Mouse (Mus musculus): Measurements from ENCODE around the gene Sema6d. TPM values are rescaled to one million over a fixed set of nuclear protein-coding genes. Genes with fewer than 3 reads are reported as not detected.
"Not testable (repeated sequence)": the region's sequence is repeated elsewhere in the genome, so short reads cannot be mapped to it uniquely, and the experiment has no call there.

Sema6d gene
- polyA plus RNA-seq, 1 experiment = 6.7 TPM

DNA sequence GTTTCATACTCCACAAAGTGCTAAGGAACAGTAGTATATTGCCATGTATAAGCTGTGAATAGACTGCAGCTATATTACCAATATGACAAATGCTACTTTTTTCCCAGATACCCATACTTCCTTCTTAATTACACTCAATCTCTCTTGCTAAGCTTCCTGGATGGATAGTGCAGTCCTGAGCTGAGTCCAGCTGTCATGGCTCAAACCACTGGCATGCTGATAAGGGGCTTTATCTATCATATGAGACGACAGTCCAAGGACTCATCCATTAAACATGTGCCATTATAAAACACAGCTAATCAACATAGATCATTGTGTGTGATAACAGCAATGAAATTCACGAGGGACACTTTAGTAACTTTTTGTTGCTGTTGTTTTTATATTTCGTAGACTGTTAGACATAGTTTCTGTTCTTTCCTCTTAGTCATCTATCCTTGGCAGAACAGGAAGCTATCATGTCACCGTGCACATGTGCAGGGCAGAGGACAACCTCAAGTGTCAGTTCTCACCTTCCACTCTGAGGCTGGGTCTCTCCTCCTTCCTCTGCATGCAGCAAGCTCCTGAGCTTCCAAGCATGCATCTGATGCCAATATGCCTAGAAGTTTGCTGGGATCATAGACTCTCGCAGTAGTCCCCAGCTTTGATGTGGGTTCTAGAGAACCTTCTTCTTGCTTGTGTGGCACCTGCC, 232.9 kb downstream of the Sema6d start:
- H3K4me3 ChIP-seq (replicated peaks; ENCODE audit: control insufficient read depth, low read depth, low read length) = no peak overlapping the region
- H3K27ac ChIP-seq (ENCODE audit: control insufficient read depth, insufficient read depth, low read depth, low read length, poor library complexity) = no peak overlapping the region
- TF ChIP-seq CTCF (IDR thresholded peaks at IDR 0.05; ENCODE audit: control insufficient read depth, insufficient read depth, low read length) = no peak
- TF ChIP-seq POLR2A (IDR thresholded peaks at IDR 0.05; ENCODE audit: borderline replicate concordance, control insufficient read depth, low read depth, low read length) = no peak
- WGBS = 51% methylated on average over 5 of the region's 5 CpGs
- no peaks in the 10 kb centered on the region for H3K4me1 ChIP-seq (ENCODE audit: control insufficient read depth, insufficient read depth, low read length)

DNA sequence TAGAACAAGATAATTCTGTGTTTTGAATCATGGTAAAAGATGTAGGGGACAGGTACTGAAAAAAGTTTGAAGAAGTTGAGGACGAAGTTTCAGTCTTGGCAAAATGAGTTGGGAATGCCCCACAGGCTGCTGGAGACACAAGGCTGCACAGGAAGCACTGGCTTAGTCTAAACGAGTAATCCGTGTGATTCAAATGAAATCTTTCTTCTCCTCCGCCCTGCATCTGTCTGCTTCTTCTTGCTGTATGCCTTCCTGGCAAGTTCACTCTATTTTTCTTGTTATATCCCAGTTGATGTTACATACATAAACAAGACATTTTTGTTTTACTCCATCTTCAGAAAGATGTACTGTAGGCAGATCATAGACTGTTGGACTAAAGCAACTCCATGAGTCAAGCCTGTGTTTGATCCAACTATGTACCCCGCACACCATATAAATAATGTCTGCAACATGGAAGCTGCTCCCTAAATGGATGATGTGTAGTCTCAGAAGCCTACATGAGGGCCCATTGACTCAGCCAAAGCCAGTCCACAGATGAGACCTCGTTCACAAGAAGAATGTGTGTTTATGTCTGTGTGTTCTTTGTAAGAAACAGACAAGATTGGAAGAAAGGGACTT, 234.4 kb downstream of the Sema6d start:
- H3K4me3 ChIP-seq (replicated peaks; ENCODE audit: control insufficient read depth, low read depth, low read length) = no peak overlapping the region
- 74% methylated on average over 6 of the region's 6 CpGs for WGBS
- no peaks in the 10 kb centered on the region for H3K4me1 ChIP-seq (ENCODE audit: control insufficient read depth, insufficient read depth, low read length)
- H3K27ac ChIP-seq (ENCODE audit: control insufficient read depth, insufficient read depth, low read depth, low read length, poor library complexity) = no peak overlapping the region
- no peak for TF ChIP-seq POLR2A (IDR thresholded peaks at IDR 0.05; ENCODE audit: borderline replicate concordance, control insufficient read depth, low read depth, low read length)
- no peak for TF ChIP-seq CTCF (IDR thresholded peaks at IDR 0.05; ENCODE audit: control insufficient read depth, insufficient read depth, low read length)

DNA sequence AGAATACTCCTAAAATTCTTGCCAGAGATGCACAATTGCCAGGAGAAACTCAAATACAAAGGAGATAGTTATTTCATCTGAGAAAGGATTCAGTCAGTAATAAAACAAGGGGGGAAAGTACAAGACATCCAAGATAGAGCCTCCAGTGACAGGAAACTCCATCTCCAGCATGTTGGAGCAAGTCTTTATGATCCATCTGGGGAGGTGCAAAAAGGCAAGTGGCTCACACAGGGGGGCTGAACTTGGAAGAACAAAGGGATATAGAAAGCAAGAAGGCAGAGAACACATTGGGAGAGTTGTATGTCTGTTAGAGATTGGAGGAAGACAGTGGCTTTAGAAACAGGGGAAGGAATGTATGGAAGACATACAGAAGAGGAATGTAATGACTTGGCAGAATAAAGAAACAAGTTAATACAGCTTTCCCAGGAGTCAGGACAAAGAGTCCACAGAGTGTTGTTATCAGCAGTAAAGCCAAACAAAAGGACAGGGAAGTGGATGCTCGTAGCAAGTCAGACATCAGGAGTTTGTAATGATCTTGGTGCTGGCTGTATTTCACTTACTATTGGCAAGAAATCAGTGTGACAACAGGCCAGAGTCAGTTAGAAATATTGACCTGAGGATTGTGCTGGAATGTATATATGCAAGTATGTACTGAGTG, 239.8 kb downstream of the Sema6d start:
- WGBS = 62% methylated on average over 1 of the region's 1 CpGs
- Histone ChIP-seq H3K4me3 (replicated peaks; ENCODE audit: control insufficient read depth, low read depth, low read length) (no peak overlapping the region), H3K27ac (ENCODE audit: control insufficient read depth, insufficient read depth, low read depth, low read length, poor library complexity) (no peak overlapping the region), H3K4me1 (ENCODE audit: control insufficient read depth, insufficient read depth, low read length) (no peaks in the 10 kb centered on the region)
- TF ChIP-seq CTCF (IDR thresholded peaks at IDR 0.05; ENCODE audit: control insufficient read depth, insufficient read depth, low read length) (no peak), POLR2A (IDR thresholded peaks at IDR 0.05; ENCODE audit: borderline replicate concordance, control insufficient read depth, low read depth, low read length) (no peak)

DNA sequence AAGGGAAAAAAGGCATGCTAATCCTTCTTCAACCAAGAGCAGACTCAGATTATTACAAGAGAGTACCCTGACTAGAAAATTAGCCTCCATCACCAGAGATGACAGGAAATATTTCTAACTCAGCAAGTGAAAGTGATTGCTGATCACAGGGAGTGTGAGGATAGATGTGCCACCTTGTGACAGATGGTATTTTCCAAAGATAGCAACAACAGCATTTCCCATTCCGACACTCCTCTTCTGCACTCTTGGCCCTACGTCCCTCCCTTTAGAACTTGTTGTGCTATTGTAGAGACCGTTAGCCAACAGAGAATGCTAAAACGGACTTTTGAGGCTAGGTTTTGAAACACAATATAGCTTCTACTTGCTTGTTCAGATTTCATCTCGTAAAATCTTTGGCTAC, 243.1 kb downstream of the Sema6d start:
- no peak overlapping the region for H3K4me3 ChIP-seq (replicated peaks; ENCODE audit: control insufficient read depth, low read depth, low read length)
- 80% methylated on average over 5 of the region's 5 CpGs for WGBS
- no peak overlapping the region for H3K27ac ChIP-seq (ENCODE audit: control insufficient read depth, insufficient read depth, low read depth, low read length, poor library complexity)
- no peaks in the 10 kb centered on the region for H3K4me1 ChIP-seq (ENCODE audit: control insufficient read depth, insufficient read depth, low read length)
- no peak for TF ChIP-seq CTCF (IDR thresholded peaks at IDR 0.05; ENCODE audit: control insufficient read depth, insufficient read depth, low read length)
- no peak for TF ChIP-seq POLR2A (IDR thresholded peaks at IDR 0.05; ENCODE audit: borderline replicate concordance, control insufficient read depth, low read depth, low read length)

DNA sequence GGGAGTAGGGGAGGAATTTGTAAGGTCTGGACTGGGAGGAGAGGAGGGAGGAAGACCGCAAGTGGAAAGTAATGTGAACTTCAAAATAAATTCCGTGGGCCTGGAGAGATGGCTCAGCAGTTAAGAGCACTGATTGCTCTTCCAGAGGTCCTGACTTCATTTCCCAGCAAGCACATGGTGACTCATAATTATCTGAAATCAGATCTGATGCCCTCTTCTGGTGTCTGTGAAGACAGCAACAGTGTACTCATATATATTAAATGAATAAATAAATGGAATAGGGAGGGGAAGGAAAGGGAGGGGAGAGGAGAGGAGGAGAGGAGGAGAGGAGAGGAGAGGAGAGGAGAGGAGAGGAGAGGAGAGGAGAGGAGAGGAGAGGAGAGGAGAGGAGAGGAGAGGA, 244.9 kb downstream of the Sema6d start:
- not testable (repeated sequence) for H3K4me1 ChIP-seq (ENCODE audit: control insufficient read depth, insufficient read depth, low read length); H3K4me3 ChIP-seq (replicated peaks; ENCODE audit: control insufficient read depth, low read depth, low read length); H3K27ac ChIP-seq (ENCODE audit: control insufficient read depth, insufficient read depth, low read depth, low read length, poor library complexity)
- WGBS = 89% methylated on average over 2 of the region's 2 CpGs

DNA sequence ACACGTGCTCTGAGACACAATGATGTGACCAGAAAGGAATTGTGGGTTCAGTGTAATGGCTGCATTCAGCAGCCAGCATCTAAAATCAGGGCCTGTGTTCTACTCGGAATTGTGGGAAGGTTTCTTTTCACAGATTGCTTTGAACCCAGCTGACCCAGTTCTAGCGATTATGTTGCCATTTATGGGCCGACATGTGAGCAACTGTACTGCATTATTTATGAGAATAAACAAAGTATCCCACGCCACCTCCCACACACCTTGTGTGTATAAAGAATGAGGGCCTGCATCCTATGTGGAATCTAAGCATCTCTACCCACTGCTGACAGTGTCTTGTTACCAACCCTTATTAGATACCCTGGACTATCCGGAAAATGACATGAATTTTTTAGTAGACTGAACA, 248.5 kb downstream of the Sema6d start:
- WGBS = 84% methylated on average over 6 of the region's 6 CpGs
- no peak for TF ChIP-seq POLR2A (IDR thresholded peaks at IDR 0.05; ENCODE audit: borderline replicate concordance, control insufficient read depth, low read depth, low read length)
- TF ChIP-seq CTCF (IDR thresholded peaks at IDR 0.05; ENCODE audit: control insufficient read depth, insufficient read depth, low read length) = no peak
- H3K4me3 ChIP-seq (replicated peaks; ENCODE audit: control insufficient read depth, low read depth, low read length) = no peak overlapping the region
- no peaks in the 10 kb centered on the region for H3K4me1 ChIP-seq (ENCODE audit: control insufficient read depth, insufficient read depth, low read length)
- H3K27ac ChIP-seq (ENCODE audit: control insufficient read depth, insufficient read depth, low read depth, low read length, poor library complexity) = no peak overlapping the region

DNA sequence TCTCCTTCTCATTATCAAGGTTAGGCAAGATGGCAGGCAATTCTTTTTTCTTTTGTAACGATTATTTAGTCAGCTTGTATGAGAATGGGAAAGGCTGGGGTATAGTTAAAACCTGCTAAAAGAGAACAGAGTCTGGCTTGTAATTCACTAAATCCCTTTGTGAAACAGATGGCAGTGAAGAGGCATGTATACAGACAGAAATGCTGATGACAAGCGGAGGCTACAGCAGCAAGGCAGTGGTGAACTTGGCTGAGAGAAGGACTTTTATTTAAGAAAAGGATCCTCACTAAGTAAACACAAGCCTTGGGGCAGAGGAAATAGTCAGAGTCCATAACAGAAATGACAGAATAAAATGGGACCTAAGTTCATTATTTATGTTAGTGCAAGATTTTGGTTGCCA, 264.4 kb downstream of the Sema6d start:
- Histone ChIP-seq H3K4me3 (replicated peaks; ENCODE audit: control insufficient read depth, low read depth, low read length) (no peak overlapping the region), H3K4me1 (ENCODE audit: control insufficient read depth, insufficient read depth, low read length) (no peaks in the 10 kb centered on the region), H3K27ac (ENCODE audit: control insufficient read depth, insufficient read depth, low read depth, low read length, poor library complexity) (no peak overlapping the region)
- WGBS = 82% methylated on average over 2 of the region's 2 CpGs
- TF ChIP-seq CTCF (IDR thresholded peaks at IDR 0.05; ENCODE audit: control insufficient read depth, insufficient read depth, low read length) (no peak), POLR2A (IDR thresholded peaks at IDR 0.05; ENCODE audit: borderline replicate concordance, control insufficient read depth, low read depth, low read length) (no peak)

DNA sequence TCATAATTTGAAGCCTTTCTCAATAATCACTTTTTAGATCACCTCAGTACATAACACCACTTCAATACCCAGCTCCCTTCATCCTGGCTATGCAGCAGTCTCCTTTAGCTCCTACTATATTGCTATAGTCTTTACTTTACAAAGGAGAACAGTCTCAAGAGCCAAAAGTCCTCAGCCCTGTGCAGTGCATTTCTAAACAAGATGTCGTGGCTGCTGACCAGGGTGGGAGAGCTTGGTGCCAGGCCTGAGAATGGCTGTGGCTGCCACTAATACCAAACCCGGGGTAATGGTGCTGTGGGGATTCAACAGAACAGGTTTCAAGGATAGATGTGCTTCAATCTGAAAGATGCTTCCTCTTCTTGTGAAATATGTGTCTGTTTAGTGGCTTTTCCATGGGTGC, 264.9 kb downstream of the Sema6d start:
- Histone ChIP-seq H3K4me1 (ENCODE audit: control insufficient read depth, insufficient read depth, low read length) (no peaks in the 10 kb centered on the region), H3K4me3 (replicated peaks; ENCODE audit: control insufficient read depth, low read depth, low read length) (no peak overlapping the region), H3K27ac (ENCODE audit: control insufficient read depth, insufficient read depth, low read depth, low read length, poor library complexity) (no peak overlapping the region)
- WGBS = 67% methylated on average over 2 of the region's 2 CpGs
- no peak for TF ChIP-seq CTCF (IDR thresholded peaks at IDR 0.05; ENCODE audit: control insufficient read depth, insufficient read depth, low read length)
- no peak for TF ChIP-seq POLR2A (IDR thresholded peaks at IDR 0.05; ENCODE audit: borderline replicate concordance, control insufficient read depth, low read depth, low read length)
